Mouse (Mus musculus) C2C12 (cell line): ENCODE measurements around the gene Chst8. TPM values are rescaled to one million over a fixed set of nuclear protein-coding genes. Genes with fewer than 3 reads are reported as not detected.

Source experiments
- H3K27me3 ChIP-seq: one replicate; pipeline ENCODE4 v1.6.1; 2011; ENCODE audit not compliant: control insufficient read depth, insufficient read depth, insufficient read length
- H3K36me3 ChIP-seq: one replicate; pipeline ENCODE4 v1.6.1; 2011; ENCODE audit not compliant: control insufficient read depth, insufficient read depth
- H3K4me3 ChIP-seq: one replicate; pipeline ENCODE4 v1.5.1; 2011; ENCODE audit warnings: mild to moderate bottlenecking, control low read depth; ENCODE audit not compliant: poor library complexity, insufficient read depth, severe bottlenecking
- H3K79me2 ChIP-seq: one replicate; pipeline ENCODE4 v1.6.1; 2011; ENCODE audit not compliant: control insufficient read depth, insufficient read depth
- H3K79me3 ChIP-seq: one replicate; pipeline ENCODE4 v1.6.1; 2011; ENCODE audit warnings: low read depth, control low read depth
- H3ac ChIP-seq: one replicate; pipeline ENCODE3; 2011; ENCODE audit warnings: low read depth; ENCODE audit not compliant: control insufficient read depth, insufficient read length
- CEBPB ChIP-seq: IDR thresholded peaks from one replicate; pipeline ENCODE4 v1.6.1; 2011; ENCODE audit warnings: low read depth, mild to moderate bottlenecking, control low read depth, moderate library complexity
- CTCF ChIP-seq: IDR thresholded peaks from one replicate; pipeline ENCODE4 v1.5.1; 2011; ENCODE audit not compliant: control insufficient read depth, insufficient read depth, insufficient read length
- FOSL1 ChIP-seq: IDR thresholded peaks from one replicate; pipeline ENCODE4 v1.8.0; 2011; ENCODE audit warnings: mild to moderate bottlenecking, low read length; ENCODE audit not compliant: poor library complexity, insufficient read depth, severe bottlenecking
- MAX ChIP-seq: IDR thresholded peaks from one replicate; pipeline ENCODE4 v1.6.1; 2011; ENCODE audit warnings: mild to moderate bottlenecking, control low read depth
- MYOD1 ChIP-seq: IDR thresholded peaks from one replicate; pipeline ENCODE4 v1.6.1; 2011; ENCODE audit warnings: low read depth; ENCODE audit not compliant: control insufficient read depth, insufficient read length
- MYOG ChIP-seq: IDR thresholded peaks from one replicate; pipeline ENCODE4 v1.6.1; 2011; ENCODE audit not compliant: control insufficient read depth, insufficient read length; ENCODE audit errors: extremely low read depth
- USF1 ChIP-seq: IDR thresholded peaks from one replicate; pipeline ENCODE4 v1.6.1; 2011; ENCODE audit warnings: low read depth, mild to moderate bottlenecking, control low read depth, moderate library complexity
- polyA plus RNA-seq: library from polyadenylated mRNA; unstranded; fragments of >200 nt; fragmentation: generic; extraction: Trizol; gene quantifications from one replicate; pipeline ENCODE4 v1.2.1, GENCODE M21; 2012; ENCODE audit warnings: missing spikeins

Chst8 gene
- polyA plus RNA-seq, 1 experiment: 0.09 TPM

DNA sequence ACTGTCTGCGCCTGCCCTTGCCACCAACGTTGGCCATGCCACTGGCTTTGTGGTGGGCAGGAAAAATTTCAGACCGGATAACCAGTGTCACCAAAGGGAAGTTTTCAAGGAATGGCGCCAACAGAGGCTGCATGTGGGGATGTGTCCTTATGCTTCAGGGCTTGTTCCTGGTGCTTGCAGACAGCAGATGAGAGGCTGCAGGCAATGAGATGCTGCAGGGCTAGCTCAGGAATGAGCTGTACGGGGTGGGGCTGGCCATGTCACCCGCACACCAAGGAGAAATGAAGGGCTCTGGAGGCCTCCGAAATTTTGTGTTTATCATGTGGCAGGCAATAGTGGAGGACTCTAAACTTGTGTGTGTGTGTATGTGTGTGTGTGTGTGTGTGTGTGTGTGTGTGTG lies 149.4 kb downstream of the Chst8 start:
- no peak overlapping the region for H3K4me3 ChIP-seq
- peaks cover 66% of the 10 kb centered on the region for H3K27me3 ChIP-seq
- no peak overlapping the region for H3ac ChIP-seq
- TF ChIP-seq MYOD1: no peak
- TF ChIP-seq FOSL1: no peak
- TF ChIP-seq USF1: no peak
- no peak for TF ChIP-seq CEBPB
- TF ChIP-seq MAX: no peak
- no peak for TF ChIP-seq MYOG
- no peak for TF ChIP-seq CTCF
- H3K79me3 ChIP-seq: no peaks in the 10 kb centered on the region
- H3K36me3 ChIP-seq: no peaks in the 10 kb centered on the region
- no peaks in the 10 kb centered on the region for H3K79me2 ChIP-seq

- H3K4me3 ChIP-seq: no peak overlapping the region
- H3K27me3 ChIP-seq: peaks cover 58% of the 10 kb centered on the region
- no peaks in the 10 kb centered on the region for H3K79me2 ChIP-seq
- TF ChIP-seq FOSL1 (no peak), MYOD1 (no peak), MAX (no peak), CTCF (no peak), MYOG (no peak), USF1 (no peak), CEBPB (no peak)
- no peak overlapping the region for H3ac ChIP-seq
- no peaks in the 10 kb centered on the region for H3K36me3 ChIP-seq
- no peaks in the 10 kb centered on the region for H3K79me3 ChIP-seq
These were observed 150.3 kb downstream of the Chst8 start for GRCm38 (mm10) chr7:34662227-34662626.

DNA sequence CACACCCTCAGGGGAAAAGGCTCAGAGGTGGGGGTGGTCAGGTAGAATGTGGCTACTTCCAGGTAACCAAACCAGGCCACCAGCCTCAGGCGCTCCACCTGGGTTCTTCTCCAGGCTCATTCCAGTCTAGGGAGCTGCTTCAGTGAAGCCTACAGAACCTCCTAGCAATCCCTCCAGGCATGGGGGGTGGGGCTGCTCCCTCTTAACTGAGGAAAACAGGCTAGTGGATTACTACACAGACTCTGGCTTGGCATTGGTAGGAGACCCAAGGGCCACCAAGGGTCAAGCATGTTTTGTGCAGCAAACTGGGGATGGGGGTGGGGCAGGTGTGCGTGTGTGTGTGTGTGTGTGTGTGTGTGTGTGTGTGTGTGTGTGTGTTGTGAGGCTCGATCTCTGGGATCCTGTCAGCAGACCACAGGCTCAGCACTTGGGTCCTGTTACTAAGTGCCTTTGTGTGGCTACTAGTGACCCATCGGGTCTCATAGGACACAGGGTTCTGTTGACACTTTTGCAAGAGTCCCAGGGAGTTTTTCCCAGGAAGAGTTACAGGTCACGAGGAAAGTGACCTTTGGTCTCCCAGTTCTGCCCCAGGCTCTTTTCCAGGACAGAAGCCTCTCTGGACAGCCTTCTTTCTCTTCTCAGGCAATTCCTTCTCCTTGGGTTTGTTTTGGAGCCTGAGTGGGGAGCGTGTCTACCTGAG lies 153.0 kb downstream of the Chst8 start:
- H3K4me3 ChIP-seq: no peak overlapping the region
- H3K79me2 ChIP-seq: no peaks in the 10 kb centered on the region
- no peak overlapping the region for H3ac ChIP-seq
- TF ChIP-seq MAX: no peak
- TF ChIP-seq USF1: no peak
- no peak for TF ChIP-seq CEBPB
- no peak for TF ChIP-seq CTCF
- TF ChIP-seq FOSL1: no peak
- TF ChIP-seq MYOD1: no peak
- TF ChIP-seq MYOG: no peak
- peaks cover 40% of the 10 kb centered on the region for H3K27me3 ChIP-seq
- H3K36me3 ChIP-seq: no peaks in the 10 kb centered on the region
- no peaks in the 10 kb centered on the region for H3K79me3 ChIP-seq

DNA sequence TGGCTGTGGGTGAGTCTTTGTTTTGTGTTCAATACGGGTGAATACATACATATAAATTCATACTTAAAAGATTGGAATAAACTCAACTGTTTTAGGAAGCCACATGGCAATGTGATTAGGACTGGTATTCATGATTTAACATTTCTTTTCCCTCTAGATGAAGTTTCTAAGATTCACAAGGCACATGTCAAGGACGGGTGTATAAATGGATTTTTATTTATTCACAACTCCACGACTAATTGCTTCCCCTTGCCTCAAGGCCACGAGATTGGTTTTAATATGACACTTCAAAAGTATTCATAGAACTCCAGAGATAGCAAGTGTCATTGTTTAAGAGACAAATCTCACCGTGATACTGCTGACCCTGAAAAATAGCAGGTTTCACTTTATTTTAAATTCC lies 155.9 kb downstream of the Chst8 start, which contains the start of gene Kctd15:
Kctd15 (minus strand) TSS at position 101 of the 400 bp plus-strand sequence.
- Histone ChIP-seq H3K27me3 (peaks cover 21% of the 10 kb centered on the region), H3ac (no peak within 1 kb of the TSS), H3K79me2 (no peaks in the 10 kb centered on the region), H3K4me3 (no peak within 1 kb of the TSS), H3K79me3 (no peaks in the 10 kb centered on the region), H3K36me3 (no peaks in the 10 kb centered on the region)
- TF ChIP-seq CTCF: no peak
- TF ChIP-seq MAX: no peak
- no peak for TF ChIP-seq CEBPB
- no peak for TF ChIP-seq FOSL1
- no peak for TF ChIP-seq MYOD1
- no peak for TF ChIP-seq MYOG
- TF ChIP-seq USF1: no peak

DNA sequence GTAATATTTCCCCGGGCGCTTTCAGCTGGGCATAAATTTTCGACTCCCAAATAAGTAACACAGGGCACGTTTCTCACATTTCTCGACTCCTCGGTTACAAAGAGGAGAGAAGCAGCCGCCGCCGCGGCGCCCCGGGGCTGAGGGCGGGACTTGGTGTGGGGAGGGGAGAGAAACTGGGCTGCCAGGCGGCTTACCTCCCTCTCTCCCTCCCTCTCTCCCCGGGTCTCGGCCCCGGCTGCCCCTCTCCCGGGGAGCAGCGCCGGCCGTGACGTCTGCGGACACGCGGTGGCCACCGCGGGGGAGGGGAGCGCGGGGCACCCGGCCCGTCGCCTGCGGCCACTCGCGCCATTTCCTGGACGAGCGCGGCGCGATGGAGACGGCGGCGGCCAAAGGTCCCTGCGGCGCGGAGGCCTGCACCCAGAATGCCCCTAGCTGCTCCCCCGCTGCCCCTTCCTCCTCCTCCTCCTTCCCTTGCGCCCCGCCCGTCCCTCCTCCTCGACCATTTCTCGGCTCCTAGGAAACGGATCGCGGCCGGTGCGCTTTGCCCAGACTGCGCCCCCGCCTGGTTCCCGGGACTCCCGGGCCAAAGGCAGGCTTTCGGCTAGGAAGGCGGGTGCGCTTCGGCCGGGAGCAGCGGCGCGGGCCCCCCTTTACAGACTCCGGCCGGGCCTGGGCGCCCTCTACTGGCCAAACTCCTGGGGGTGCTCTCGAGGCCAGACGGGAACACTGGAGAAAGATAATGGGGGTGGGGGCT lies 157.2 kb downstream of the Chst8 start:
- H3K27me3 ChIP-seq: peaks cover 11% of the 10 kb centered on the region
- no peaks in the 10 kb centered on the region for H3K36me3 ChIP-seq
- H3K79me3 ChIP-seq: no peaks in the 10 kb centered on the region
- H3ac ChIP-seq: peak overlapping the region; percentile 85
- no peaks in the 10 kb centered on the region for H3K79me2 ChIP-seq
- peak overlapping the region; percentile 34 for H3K4me3 ChIP-seq
- TF ChIP-seq MYOD1 (no peak), MYOG (no peak), CEBPB (no peak), CTCF (peak; percentile 82)
